Mouse (Mus musculus) left cerebral cortex, adult 2 months (tissue): ENCODE data around the gene Acadvl. TPM values are rescaled to one million over a fixed set of nuclear protein-coding genes. Genes with fewer than 3 reads are reported as not detected.

Experiments used
- DNase-seq, 2 experiments: peaks; one replicate each; pipeline ENCODE4 v3.0.0; 2021 to 2022; ENCODE audit warnings: low spot score in 2 of 2, mixed read lengths in 1 of 2; ENCODE audit errors: extremely low spot score in 1 of 2
- H3K27ac ChIP-seq: fragments of 200-600 bp; 2 replicates; pipeline ENCODE4 v1.8.1; 2022
- H3K4me3 ChIP-seq: fragments of 200-600 bp; 2 replicates; pipeline ENCODE4 v1.8.1; 2022
- CTCF ChIP-seq: fragments of 200-600 bp; IDR thresholded peaks from 2 replicates; pipeline ENCODE4 v1.8.1; 2022; ENCODE audit warnings: antibody characterized with exemption, mild to moderate bottlenecking, moderate library complexity
- intact Hi-C: fragments of 180-260 bp; cut with DNase I; formaldehyde crosslinking; loops from one replicate; pipeline ENCODE4 v1.15.1; 2025
- total RNA-seq, 2 experiments: library from RNA; stranded (reverse); gene quantifications; 2 replicates each; pipeline ENCODE4 v1.2.3; 2021

Acadvl gene
- total RNA-seq, 2 experiments from 2014 or later, result 59.4 to 62.5 TPM

GRCm38 (mm10) chr11:69984431-69984830, 30.8 kb downstream of the Acadvl start:
- no peak overlapping the region for H3K4me3 ChIP-seq
- H3K27ac ChIP-seq, result no peak overlapping the region
- no peak for TF ChIP-seq CTCF
- intact Hi-C loops, result no loop called here
- no peak for DNase-seq

GRCm38 (mm10) chr11:69983377-69983776, 31.8 kb downstream of the Acadvl start:
- DNase-seq, result no peak
- TF ChIP-seq CTCF, result no peak
- intact Hi-C loops, result no loop called here
- Histone ChIP-seq H3K4me3 (no peak overlapping the region), H3K27ac (no peak overlapping the region)

GRCm38 (mm10) chr11:69982877-69983276, 32.3 kb downstream of the Acadvl start:
- intact Hi-C loops, result no loop called here
- Histone ChIP-seq H3K4me3 (peak overlapping the region; percentile 19), H3K27ac (no peak overlapping the region)
- TF ChIP-seq CTCF, result no peak
- no peak for DNase-seq

- intact Hi-C loops, result no loop called here
- TF ChIP-seq CTCF, result no peak
- Histone ChIP-seq H3K27ac (peak within 1 kb of the TSS; percentile 95), H3K4me3 (peak within 1 kb of the TSS; percentile 61)
- no peak for DNase-seq
Measured at GRCm38 (mm10) chr11:69982225-69982624, 33.0 kb downstream of the Acadvl start, which contains the start of gene Elp5. Gene Elp5, minus strand, starts transcription at chr11:69982517.

- intact Hi-C loops, result loop anchor here (1.0 to 2.0 kb wide), 4 partner anchors 14 to 222 kb away; partner anchors contain the start of genes Eif5a, Phf23 and Ybx2
Measured at GRCm38 (mm10) chr11:69981141-69981762, 34.0 kb downstream of the Acadvl start, which contains the start of gene Ctdnep1. Gene Ctdnep1, plus strand, starts transcription at chr11:69981156.

GRCm38 (mm10) chr11:69980196-69981140, 34.7 kb downstream of the Acadvl start:
- peak; percentile 98 to 99 for DNase-seq
- intact Hi-C loops, result loop anchor here (1.0 to 2.0 kb wide), 4 partner anchors 14 to 221 kb away; partner anchors contain the start of genes Eif5a, Phf23 and Ybx2
- peak overlapping the region; percentile 95 for H3K27ac ChIP-seq
- peak overlapping the region; percentile 61 for H3K4me3 ChIP-seq
- TF ChIP-seq CTCF, result no peak

More at GRCm38 (mm10) chr11:69981141-69981762, 34.0 kb downstream of the Acadvl start, which contains the start of gene Ctdnep1:
- no peak for TF ChIP-seq CTCF
- Histone ChIP-seq H3K4me3 (peak within 1 kb of the TSS; percentile 61), H3K27ac (peak within 1 kb of the TSS; percentile 95)
- peak in 1 of 2 experiments; percentile 43 for DNase-seq

GRCm38 (mm10) chr11:69979827-69980195, 35.4 kb downstream of the Acadvl start:
- peak overlapping the region; percentile 95 for H3K27ac ChIP-seq
- no peak for TF ChIP-seq CTCF
- DNase-seq, result no peak
- intact Hi-C loops, result loop anchor here (2.0 kb wide), 3 partner anchors 15 to 59 kb away; partner anchors contain the start of genes Eif5a, Phf23 and Ybx2
- H3K4me3 ChIP-seq, result peak overlapping the region; percentile 61

- H3K4me3 ChIP-seq, result no peak overlapping the region
- no peak for TF ChIP-seq CTCF
- intact Hi-C loops, result no loop called here
- no peak for DNase-seq
- no peak overlapping the region for H3K27ac ChIP-seq
Measured at GRCm38 (mm10) chr11:69976271-69976670, 38.9 kb downstream of the Acadvl start.

- no peak overlapping the region for H3K4me3 ChIP-seq
- intact Hi-C loops, result no loop called here
- TF ChIP-seq CTCF, result no peak
- H3K27ac ChIP-seq, result no peak overlapping the region
- no peak for DNase-seq
Measured at GRCm38 (mm10) chr11:69974907-69975306, 40.3 kb downstream of the Acadvl start.

GRCm38 (mm10) chr11:69970775-69971174, 44.4 kb downstream of the Acadvl start:
- no peak for DNase-seq
- Histone ChIP-seq H3K4me3 (no peak overlapping the region), H3K27ac (no peak overlapping the region)
- intact Hi-C loops, result no loop called here
- TF ChIP-seq CTCF, result no peak

- no peak for TF ChIP-seq CTCF
Measured at GRCm38 (mm10) chr11:69970222-69970621, 45.0 kb downstream of the Acadvl start.

GRCm38 (mm10) chr11:69968793-69969192, 46.4 kb downstream of the Acadvl start:
- no peak for DNase-seq
- TF ChIP-seq CTCF, result no peak
- intact Hi-C loops, result no loop called here
- Histone ChIP-seq H3K4me3 (no peak overlapping the region), H3K27ac (no peak overlapping the region)

More at GRCm38 (mm10) chr11:69970222-69970621, 45.0 kb downstream of the Acadvl start:
- H3K27ac ChIP-seq, result no peak overlapping the region
- intact Hi-C loops, result no loop called here
- no peak overlapping the region for H3K4me3 ChIP-seq
- no peak for DNase-seq
